ENCODE assay signal across 8 mouse cellular contexts in genomic region chr4:150372631-150373041, GRCm38 (mm10).
DNase-seq lines count a peak whose midpoint lies in the region; ATAC-seq and TF ChIP-seq lines count a peak whose summit lies in the region.

No protein-coding gene starts in this region.

- peaks cover 38% of the 10 kb centered on the region for H3K4me1 ChIP-seq in erythroblast, embryonic 14.5 days (ENCODE audit: control insufficient read depth)
- H3K4me1 ChIP-seq in ES-E14 (ENCODE audit: control insufficient read depth in 2 of 2, insufficient read depth in 2 of 2, low read length in 2 of 2, poor library complexity in 1 of 2) = peaks cover 9 to 13% of the 10 kb centered on the region in 2 experiments
- H3K4me1 ChIP-seq in heart, embryonic 16.5 days (ENCODE audit: control insufficient read depth, insufficient read depth, low read length) = peaks cover 44% of the 10 kb centered on the region
- peaks cover 79% of the 10 kb centered on the region for H3K4me1 ChIP-seq in midbrain, embryonic 10.5 days

- H3K27ac ChIP-seq in ES-E14 (ENCODE audit: insufficient read depth, low read depth, low read length, poor library complexity, severe bottlenecking) = no peak overlapping the region
- H3K27ac ChIP-seq in heart, embryonic 16.5 days (ENCODE audit: low read length) = peak overlapping the region; percentile 65
- H3K27ac ChIP-seq in midbrain, embryonic 10.5 days (replicated peaks) = peak overlapping the region; percentile 96

- H3K9me3 ChIP-seq in erythroblast, embryonic 14.5 days (ENCODE audit: control insufficient read depth, low read length) = no peaks in the 10 kb centered on the region
- no peaks in the 10 kb centered on the region for H3K9me3 ChIP-seq in ES-E14 (ENCODE audit: control insufficient read depth, insufficient read depth, low read depth, low read length)
- H3K9me3 ChIP-seq in heart, embryonic 16.5 days (replicated peaks; ENCODE audit: control insufficient read depth, low read length) = no peaks in the 10 kb centered on the region
- no peaks in the 10 kb centered on the region for H3K9me3 ChIP-seq in midbrain, embryonic 10.5 days (replicated peaks)

- no peak overlapping the region for H3K9ac ChIP-seq in ES-E14 (ENCODE audit: insufficient read depth, low read depth, low read length, poor library complexity, severe bottlenecking)
- peak overlapping the region; percentile 85 for H3K9ac ChIP-seq in heart, embryonic 16.5 days (ENCODE audit: low read length)

- in situ Hi-C loops in ES-E14 (cut with MboI; ENCODE audit: low sequenced_read_pairs in 2 of 2, unreplicated experiment in 2 of 2) = no loop called here

- no peaks in the 10 kb centered on the region for H3K36me3 ChIP-seq in erythroblast, embryonic 14.5 days (ENCODE audit: control insufficient read depth)
- no peaks in the 10 kb centered on the region for H3K36me3 ChIP-seq in ES-E14 (ENCODE audit: control insufficient read depth, insufficient read depth, low read length, poor library complexity, severe bottlenecking)
- no peaks in the 10 kb centered on the region for H3K36me3 ChIP-seq in heart, embryonic 16.5 days (ENCODE audit: control insufficient read depth, insufficient read depth)
- H3K36me3 ChIP-seq in midbrain, embryonic 10.5 days = no peaks in the 10 kb centered on the region

- peak overlapping the region; percentile 23 for H3K4me3 ChIP-seq in erythroblast, embryonic 14.5 days (replicated peaks)
- H3K4me3 ChIP-seq in ES-E14 (ENCODE audit: insufficient read depth in 1 of 2, low read depth in 1 of 2, low read length in 2 of 2, poor library complexity in 1 of 2, severe bottlenecking in 1 of 2) = peak overlapping the region; percentile 9 to 69; a peak in 2 of 4 replicates
- H3K4me3 ChIP-seq in heart, embryonic 16.5 days (ENCODE audit: low read length) = peak overlapping the region; percentile 76
- H3K4me3 ChIP-seq in midbrain, embryonic 10.5 days = peak overlapping the region; percentile 65

- ATAC-seq in erythroblast, adult 5-6 weeks (replicated peaks; ENCODE audit: low FRiP score, poor library complexity, severe bottlenecking) = no peak
- ATAC-seq in heart, embryonic 16.5 days (replicated peaks; ENCODE audit: extremely low read depth, insufficient read depth, low FRiP score) = 0 out of 2 replicates have a peak, but pooled peaks have one; percentile 18

- 4% methylated on average over 3 of the region's 3 CpGs for WGBS in heart, embryonic 16.5 days
- 1% methylated on average over 3 of the region's 3 CpGs for WGBS in midbrain, embryonic 10.5 days

- DNase-seq in ES-E14 (ENCODE audit: low read depth, low spot score) = no peak
- peak; percentile 43 for DNase-seq in midbrain, embryonic 10.5 days (ENCODE audit: low spot score)
- no peak for DNase-seq in spleen, postnatal 36 days (ENCODE audit: low spot score in 2 of 2)
- DNase-seq in gastrocnemius, postnatal 14 days = no peak
- no peak for DNase-seq in adrenal gland, postnatal 4 days (ENCODE audit: low spot score in 2 of 2)

- H3K4me2 ChIP-seq in heart, embryonic 16.5 days (ENCODE audit: low read depth, low read length) = peak overlapping the region; percentile 99

- H3K27me3 ChIP-seq in erythroblast, embryonic 14.5 days (ENCODE audit: control insufficient read depth) = peaks cover 9% of the 10 kb centered on the region
- H3K27me3 ChIP-seq in heart, embryonic 16.5 days (ENCODE audit: control insufficient read depth, insufficient read depth, low read length) = no peaks in the 10 kb centered on the region
- H3K27me3 ChIP-seq in midbrain, embryonic 10.5 days (ENCODE audit: low read depth, poor library complexity, severe bottlenecking) = peaks cover 10% of the 10 kb centered on the region; the same call in 1 of the 2 replicates

- intact Hi-C loops in gastrocnemius, postnatal 14 days (cut with DNase I; ENCODE audit: low total_unique reads) = no loop called here

TF ChIP-seq in ES-E14, 5 proteins besides CTCF, POLR2A, EP300 and RAD21:
- TF ChIP-seq CHD2 (IDR thresholded peaks at IDR 0.05; ENCODE audit: low read depth, low read length) = no peak
- no peak for TF ChIP-seq MAFK (IDR thresholded peaks at IDR 0.05; ENCODE audit: insufficient read depth, low read depth, low read length)

Comparison
In these comparisons a context has a peak if more than half of its experiments do, and no peak if none do; other contexts are left out.
1. H3K4me3 ChIP-seq: peak in every context shown above with its lines; median percentile 76 in heart, embryonic 16.5 days; 65 in midbrain, embryonic 10.5 days; 39 in ES-E14; 23 in erythroblast, embryonic 14.5 days.